Mouse (Mus musculus) liver, adult 2 months (tissue): Measurements from ENCODE around the gene Fndc3b. TPM values are rescaled to one million over a fixed set of nuclear protein-coding genes. Genes with fewer than 3 reads are reported as not detected.

ENCODE experiments used
- DNase-seq: peaks from one replicate; pipeline ENCODE4 v3.0.0-alpha.2; 2011; ENCODE audit warnings: low read depth, low spot score; ENCODE audit errors: extremely low read depth
- H3K27ac ChIP-seq: fragments of 200-500 bp; replicated peaks from 2 replicates; pipeline ENCODE4 v1.5.1; 2012; ENCODE audit warnings: low read depth, mild to moderate bottlenecking, control low read depth, inconsistent platforms, low read length; ENCODE audit not compliant: insufficient read depth
- H3K27me3 ChIP-seq: fragments of 200-500 bp; 2 replicates; pipeline ENCODE4 v1.6.1; 2012; ENCODE audit warnings: mild to moderate bottlenecking, moderate library complexity, low read length, inconsistent platforms; ENCODE audit not compliant: control insufficient read depth, insufficient read depth
- H3K36me3 ChIP-seq: fragments of 200-500 bp; 2 replicates; pipeline ENCODE4 v1.6.1; 2012; ENCODE audit warnings: low read length, inconsistent platforms; ENCODE audit not compliant: control insufficient read depth, insufficient read depth
- H3K4me1 ChIP-seq: fragments of 200-500 bp; 2 replicates; pipeline ENCODE4 v1.6.1; 2011; ENCODE audit warnings: low read length; ENCODE audit not compliant: control insufficient read depth, insufficient read depth
- H3K4me3 ChIP-seq: fragments of 200-500 bp; 2 replicates; pipeline ENCODE4 v1.5.1; 2011; ENCODE audit warnings: low read depth, mild to moderate bottlenecking, control low read depth, low read length, moderate library complexity; ENCODE audit not compliant: insufficient read depth
- H3K79me2 ChIP-seq: fragments of 200-500 bp; 2 replicates; pipeline ENCODE4 v1.6.1; 2012; ENCODE audit warnings: inconsistent platforms, mild to moderate bottlenecking, low read length, moderate library complexity; ENCODE audit not compliant: control insufficient read depth, insufficient read depth
- H3K9ac ChIP-seq: fragments of 200-500 bp; 2 replicates; pipeline ENCODE4 v1.6.1; 2012; ENCODE audit warnings: low read depth, mild to moderate bottlenecking, control low read depth, inconsistent platforms, low read length
- CTCF ChIP-seq: fragments of 200-500 bp; IDR thresholded peaks from 2 replicates; pipeline ENCODE4 v1.5.1; 2011; ENCODE audit warnings: low read depth, low read length, control low read depth
- POLR2A ChIP-seq: fragments of 200-500 bp; IDR thresholded peaks from 2 replicates; pipeline ENCODE4 v1.6.1; 2011; ENCODE audit warnings: low read length, control low read depth; ENCODE audit not compliant: insufficient read depth; ENCODE audit errors: extremely low read depth
- WGBS: fragments of 180-500 bp; shearing (Covaris S2); methylation state at CpG from one replicate; pipeline ENCODE4 v1.1.7; 2018; 5-methylcytosine and 5-hydroxymethylcytosine counted together
- polyA plus RNA-seq: library from polyadenylated mRNA; depleted of rRNA; stranded (reverse); fragments of >200 nt; gene quantifications from 2 replicates; pipeline ENCODE4 v1.2.3, GENCODE M21; 2012
- total RNA-seq: library from RNA; depleted of rRNA; stranded (reverse); fragments of >200 nt; gene quantifications from 2 replicates; pipeline ENCODE4 v1.2.3, GENCODE M21; 2014

Gene Fndc3b
- total and polyA plus RNA-seq, 2 experiments: 3.3 to 9.4 TPM

- Histone ChIP-seq H3K4me1 (peaks cover 6% of the 10 kb centered on the region), H3K27ac (no peak overlapping the region), H3K79me2 (peaks cover 40% of the 10 kb centered on the region), H3K27me3 (no peaks in the 10 kb centered on the region), H3K36me3 (no peaks in the 10 kb centered on the region), H3K4me3 (no peak overlapping the region), H3K9ac (no peak overlapping the region)
- TF ChIP-seq CTCF (no peak), POLR2A (no peak)
- 16% methylated on average over 4 of the region's 4 CpGs for WGBS
- no peak for DNase-seq
Measured at GRCm38 (mm10) chr3:27705056-27705455, 6.1 kb downstream of the Fndc3b start.

GRCm38 (mm10) chr3:27704641-27705040 is 6.5 kb downstream of the Fndc3b start:
- Histone ChIP-seq H3K79me2 (peaks cover 44% of the 10 kb centered on the region), H3K36me3 (no peaks in the 10 kb centered on the region), H3K27ac (no peak overlapping the region), H3K9ac (no peak overlapping the region), H3K27me3 (no peaks in the 10 kb centered on the region), H3K4me3 (no peak overlapping the region), H3K4me1 (peaks cover 6% of the 10 kb centered on the region)
- 37% methylated on average over 9 of the region's 9 CpGs for WGBS
- no peak for DNase-seq
- TF ChIP-seq POLR2A (no peak), CTCF (no peak)

- TF ChIP-seq CTCF (no peak), POLR2A (no peak)
- no peak overlapping the region for H3K4me3 ChIP-seq
- H3K36me3 ChIP-seq: no peaks in the 10 kb centered on the region
- H3K4me1 ChIP-seq: peaks cover 6% of the 10 kb centered on the region
- 73% methylated on average over 8 of the region's 8 CpGs for WGBS
- H3K27ac ChIP-seq: no peak overlapping the region
- H3K79me2 ChIP-seq: peaks cover 47% of the 10 kb centered on the region
- no peaks in the 10 kb centered on the region for H3K27me3 ChIP-seq
- DNase-seq: no peak
- H3K9ac ChIP-seq: no peak overlapping the region
Measured at GRCm38 (mm10) chr3:27703531-27703930, 7.6 kb downstream of the Fndc3b start.

GRCm38 (mm10) chr3:27703081-27703480 is 8.0 kb downstream of the Fndc3b start:
- Histone ChIP-seq H3K4me1 (peaks cover 6% of the 10 kb centered on the region), H3K9ac (no peak overlapping the region), H3K27ac (no peak overlapping the region), H3K36me3 (no peaks in the 10 kb centered on the region), H3K27me3 (no peaks in the 10 kb centered on the region), H3K4me3 (no peak overlapping the region), H3K79me2 (peaks cover 52% of the 10 kb centered on the region)
- TF ChIP-seq CTCF (no peak), POLR2A (no peak)
- 92% methylated on average over 2 of the region's 2 CpGs for WGBS
- DNase-seq: no peak

- no peaks in the 10 kb centered on the region; the same call in 1 of the 2 replicates for H3K4me1 ChIP-seq
- peaks cover 51% of the 10 kb centered on the region for H3K79me2 ChIP-seq
- DNase-seq: no peak
- TF ChIP-seq CTCF: no peak
- no peak for TF ChIP-seq POLR2A
- 92% methylated on average over 6 of the region's 6 CpGs for WGBS
- no peak overlapping the region for H3K4me3 ChIP-seq
- no peaks in the 10 kb centered on the region for H3K27me3 ChIP-seq
- no peak overlapping the region for H3K27ac ChIP-seq
- H3K36me3 ChIP-seq: no peaks in the 10 kb centered on the region
- no peak overlapping the region for H3K9ac ChIP-seq
Measured at GRCm38 (mm10) chr3:27698671-27699070, 12.4 kb downstream of the Fndc3b start.

- Histone ChIP-seq H3K36me3 (no peaks in the 10 kb centered on the region), H3K79me2 (peaks cover 46% of the 10 kb centered on the region; the same call in 1 of the 2 replicates), H3K4me3 (no peak overlapping the region), H3K4me1 (no peaks in the 10 kb centered on the region; the same call in 1 of the 2 replicates), H3K27me3 (no peaks in the 10 kb centered on the region), H3K9ac (no peak overlapping the region), H3K27ac (no peak overlapping the region)
- no peak for DNase-seq
- WGBS: 61% methylated on average over 5 of the region's 5 CpGs
- TF ChIP-seq POLR2A (no peak), CTCF (no peak)
Measured at GRCm38 (mm10) chr3:27696449-27696797, 14.7 kb downstream of the Fndc3b start.
